Comparison of ENCODE assay signal across 11 mouse cellular contexts in the genomic region with DNA sequence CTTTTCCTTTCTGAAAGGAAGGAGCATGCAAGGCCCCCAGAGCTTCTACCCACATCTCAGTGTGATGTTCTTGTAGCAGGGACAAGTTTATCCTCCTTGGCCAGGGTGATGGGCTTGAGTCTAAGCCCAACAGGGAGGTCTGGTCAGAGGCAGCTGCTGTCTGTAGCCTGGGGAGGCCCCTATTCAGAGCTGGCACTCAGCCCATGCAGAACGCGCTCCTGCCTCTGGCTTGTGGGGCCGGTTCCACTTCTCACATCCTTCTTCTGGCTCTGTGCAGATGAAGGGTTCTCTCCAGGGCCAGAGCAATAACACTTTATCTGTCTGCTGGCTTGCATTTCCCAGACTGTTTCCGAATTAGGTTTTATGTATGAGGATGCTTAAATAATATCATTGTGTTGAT. TPM values are rescaled to one million over a fixed set of nuclear protein-coding genes. Genes with fewer than 3 reads are reported as not detected.
DNase-seq lines count a peak whose midpoint lies in the region; ATAC-seq lines count a peak whose summit lies in the region.
"Had no signal": no experiment of that assay in that cellular context is flagged by ENCODE, and none has a peak within 500 bp of the region (broad histone marks: within the 10 kb centered on the region; RNA-seq: fewer than 3 reads in every experiment).

No protein-coding gene starts in this region.

- peaks cover 12% of the 10 kb centered on the region; the same call in 1 of the 2 replicates for H3K9me3 ChIP-seq in limb, embryonic 13.5 days
- H3K9me3 ChIP-seq in limb, embryonic 10.5 days (replicated peaks), result no peaks in the 10 kb centered on the region
- H3K9me3 ChIP-seq in heart, embryonic 14.5 days (ENCODE audit: control insufficient read depth, low read length), result peaks cover 13% of the 10 kb centered on the region

- H3K36me3 ChIP-seq in limb, embryonic 13.5 days, result no peaks in the 10 kb centered on the region
- H3K36me3 ChIP-seq in limb, embryonic 10.5 days, result no peaks in the 10 kb centered on the region
- H3K36me3 ChIP-seq in heart, embryonic 14.5 days (ENCODE audit: control insufficient read depth, insufficient read depth, low read length), result no peaks in the 10 kb centered on the region
- H3K36me3 ChIP-seq: hindbrain, embryonic 12.5 days had no signal

- H3K27ac ChIP-seq in limb, embryonic 13.5 days, result no peak overlapping the region
- no peak overlapping the region for H3K27ac ChIP-seq in limb, embryonic 10.5 days
- H3K27ac ChIP-seq in heart, embryonic 14.5 days (replicated peaks in 1 of 2; ENCODE audit: control insufficient read depth in 1 of 2, insufficient read depth in 1 of 2, low read depth in 2 of 2, low read length in 2 of 2), result peak overlapping the region; percentile 26 to 37; a peak in 3 of 4 replicates
- H3K27ac ChIP-seq: hindbrain, embryonic 12.5 days had no signal

- no peaks in the 10 kb centered on the region for H3K27me3 ChIP-seq in limb, embryonic 13.5 days
- H3K27me3 ChIP-seq in limb, embryonic 10.5 days (ENCODE audit: low read depth, poor library complexity, severe bottlenecking), result no peaks in the 10 kb centered on the region
- H3K27me3 ChIP-seq in heart, embryonic 14.5 days (ENCODE audit: control insufficient read depth, insufficient read depth, low read length), result no peaks in the 10 kb centered on the region
- H3K27me3 ChIP-seq: hindbrain, embryonic 12.5 days had no signal

- no peak for DNase-seq in limb, embryonic 10.5 days (ENCODE audit: low spot score)
- peak; percentile 56 for DNase-seq in gastrocnemius, adult 18-20 months (ENCODE audit: low spot score)
- DNase-seq in ovary, postnatal 10 days (ENCODE audit: low spot score), result peak; percentile 35
- DNase-seq in frontal cortex, postnatal 14 days (ENCODE audit: low spot score in 2 of 2), result no peak
- no peak for DNase-seq in spleen, adult 18-20 months
- DNase-seq: right cerebral cortex, adult 18-20 months had no signal

- H3K4me3 ChIP-seq in limb, embryonic 13.5 days, result no peak overlapping the region
- no peak overlapping the region for H3K4me3 ChIP-seq in limb, embryonic 10.5 days
- H3K4me3 ChIP-seq in heart, embryonic 14.5 days (ENCODE audit: control insufficient read depth in 1 of 2, insufficient read depth in 1 of 2, low read depth in 1 of 2, low read length in 2 of 2), result no peak overlapping the region
- H3K4me3 ChIP-seq: hindbrain, embryonic 12.5 days had no signal

- 0 out of 2 replicates have a peak, but pooled peaks cover 8% of the 10 kb centered on the region for H3K4me1 ChIP-seq in limb, embryonic 13.5 days
- no peaks in the 10 kb centered on the region for H3K4me1 ChIP-seq in limb, embryonic 10.5 days
- peaks cover 4 to 8% of the 10 kb centered on the region in 2 experiments; a peak in 3 of 4 replicates for H3K4me1 ChIP-seq in heart, embryonic 14.5 days (ENCODE audit: control insufficient read depth in 2 of 2, insufficient read depth in 2 of 2, low read length in 2 of 2)
- H3K4me1 ChIP-seq: hindbrain, embryonic 12.5 days had no signal

- no peak overlapping the region for H3K9ac ChIP-seq in limb, embryonic 13.5 days
- H3K9ac ChIP-seq in heart, embryonic 14.5 days (ENCODE audit: low read length), result no peak overlapping the region
- H3K9ac ChIP-seq: hindbrain, embryonic 12.5 days had no signal

- 39% methylated on average over 4 of the region's 4 CpGs for WGBS in limb, embryonic 13.5 days
- 81% methylated on average over 4 of the region's 4 CpGs for WGBS in limb, embryonic 10.5 days
- 36% methylated on average over 4 of the region's 4 CpGs for WGBS in heart, embryonic 14.5 days

- no peak overlapping the region for H3K4me2 ChIP-seq in limb, embryonic 13.5 days (replicated peaks)
- H3K4me2 ChIP-seq in heart, embryonic 14.5 days (ENCODE audit: low read length), result no peak overlapping the region
- H3K4me2 ChIP-seq: hindbrain, embryonic 12.5 days had no signal

- peak; percentile 75; the same call in 1 of the 2 replicates for ATAC-seq in limb, embryonic 13.5 days (ENCODE audit: low FRiP score, low read depth)
- ATAC-seq in heart, embryonic 14.5 days (ENCODE audit: insufficient number of reproducible peaks, insufficient read depth, low FRiP score, low read depth), result peak; percentile 71
- no peak for ATAC-seq in erythroid progenitor cell, adult 5-6 weeks (replicated peaks; ENCODE audit: low FRiP score, poor library complexity, severe bottlenecking)

RNA-seq across cellular contexts. Expression of a gene that starts 44.3 kb away (rescaled TPM):
- 8.1 and 8.8 TPM in 2 replicates for polyA plus RNA-seq in limb, embryonic 13.5 days (2015; fragmentation: Nextera tagmentation; extraction: Ambion mirVana)
- 0.46 and 0.72 TPM in 2 replicates for polyA plus RNA-seq in limb, embryonic 10.5 days (2016; fragmentation: Nextera tagmentation; extraction: Ambion mirVana)
- total RNA-seq in gastrocnemius, adult 18-20 months (2021), result 1 to 10 TPM; 4.8 to 5.6 TPM
- 6.6 and 8.0 TPM in 2 replicates for polyA plus RNA-seq in heart, embryonic 14.5 days (2014; fragmentation: Nextera tagmentation; extraction: Ambion mirVana)
- total RNA-seq in erythroid progenitor cell, adult 5-6 weeks (2015; ENCODE audit: low replicate concordance), result 0.36 and 0.42 TPM in 2 replicates
- total RNA-seq in erythroid progenitor cell, adult 5-6 weeks (2017; ENCODE audit: low replicate concordance), result 0.39 TPM in 1 of 2 replicates, not detected in the other
- total RNA-seq: MEL had no signal

Comparison
In these comparisons a context has a peak if more than half of its experiments do, and no peak if none do; other contexts are left out.
1. H3K27ac ChIP-seq: peak in heart, embryonic 14.5 days (2 of 2); none in limb, embryonic 13.5 days (single experiment) and limb, embryonic 10.5 days (single experiment).
2. DNase-seq: peak in gastrocnemius, adult 18-20 months (single experiment) and ovary, postnatal 10 days (single experiment); none in limb, embryonic 10.5 days (single experiment), frontal cortex, postnatal 14 days (0 of 2) and spleen, adult 18-20 months (0 of 2).